ENCODE assay signal across 8 mouse cellular contexts in genomic region chr5:114413067-114413735, GRCm38 (mm10). TPM values are rescaled to one million over a fixed set of nuclear protein-coding genes. Genes with fewer than 3 reads are reported as not detected.
DNase-seq lines count a peak whose midpoint lies in the region; ATAC-seq lines count a peak whose summit lies in the region.

No protein-coding gene starts in this region.

- H3K4me3 ChIP-seq in kidney, embryonic 14.5 days (ENCODE audit: low read length) = no peak overlapping the region
- H3K4me3 ChIP-seq in heart, embryonic 13.5 days = no peak overlapping the region
- no peak overlapping the region for H3K4me3 ChIP-seq in stomach, embryonic 16.5 days (replicated peaks; ENCODE audit: low read length)

- H3K4me2 ChIP-seq in kidney, embryonic 14.5 days (replicated peaks; ENCODE audit: low read depth, low read length) = no peak overlapping the region
- H3K4me2 ChIP-seq in heart, embryonic 13.5 days = no peak overlapping the region
- no peak overlapping the region for H3K4me2 ChIP-seq in stomach, embryonic 16.5 days (ENCODE audit: low read depth, low read length)

- DNase-seq in kidney, adult 11 months = peak; percentile 74
- peak; percentile 64 to 79 for DNase-seq in kidney, postnatal 36 days
- DNase-seq in left cerebral cortex, adult 8-10 months (ENCODE audit: low spot score in 2 of 2) = no peak
- no peak for DNase-seq in B cell, adult 2 months
- DNase-seq in layer of hippocampus, postnatal 25 days (ENCODE audit: extremely low spot score in 1 of 2, low spot score in 1 of 2) = no peak

- no peak; the same call in 1 of the 2 replicates for ATAC-seq in kidney, embryonic 14.5 days (ENCODE audit: low FRiP score, low TSS enrichment)
- no peak for ATAC-seq in heart, embryonic 13.5 days (ENCODE audit: extremely low read depth, insufficient number of reproducible peaks, low FRiP score, low TSS enrichment)
- 0 out of 2 replicates have a peak, but pooled peaks have one; percentile 26 for ATAC-seq in stomach, embryonic 16.5 days (ENCODE audit: insufficient read depth, low FRiP score)

- H3K36me3 ChIP-seq in kidney, embryonic 14.5 days (ENCODE audit: control insufficient read depth, insufficient read depth, low read length) = peaks cover 98% of the 10 kb centered on the region
- peaks cover 93% of the 10 kb centered on the region for H3K36me3 ChIP-seq in heart, embryonic 13.5 days
- H3K36me3 ChIP-seq in stomach, embryonic 16.5 days (ENCODE audit: control insufficient read depth, insufficient read depth, low read length) = peaks cover 45% of the 10 kb centered on the region

- H3K4me1 ChIP-seq in kidney, embryonic 14.5 days (ENCODE audit: control insufficient read depth, insufficient read depth, low read length) = no peaks in the 10 kb centered on the region
- H3K4me1 ChIP-seq in heart, embryonic 13.5 days = peaks cover 32% of the 10 kb centered on the region
- H3K4me1 ChIP-seq in stomach, embryonic 16.5 days (ENCODE audit: control insufficient read depth, insufficient read depth, low read length) = no peaks in the 10 kb centered on the region; the same call in 1 of the 2 replicates

- H3K9me3 ChIP-seq in kidney, embryonic 14.5 days (ENCODE audit: control insufficient read depth, low read length) = no peaks in the 10 kb centered on the region
- no peaks in the 10 kb centered on the region for H3K9me3 ChIP-seq in heart, embryonic 13.5 days
- H3K9me3 ChIP-seq in stomach, embryonic 16.5 days (replicated peaks; ENCODE audit: control insufficient read depth, low read length) = no peaks in the 10 kb centered on the region

- H3K27ac ChIP-seq in kidney, embryonic 14.5 days (ENCODE audit: low read depth, low read length) = no peak overlapping the region
- H3K27ac ChIP-seq in heart, embryonic 13.5 days (replicated peaks) = peak overlapping the region; percentile 61
- no peak overlapping the region for H3K27ac ChIP-seq in stomach, embryonic 16.5 days (ENCODE audit: low read length)

- WGBS in kidney, embryonic 14.5 days = 65% methylated on average over 16 of the region's 16 CpGs
- WGBS in heart, embryonic 13.5 days = 41% methylated on average over 16 of the region's 16 CpGs
- WGBS in stomach, embryonic 16.5 days = 45% methylated on average over 16 of the region's 16 CpGs

- no peak overlapping the region for H3K9ac ChIP-seq in kidney, embryonic 14.5 days (ENCODE audit: low read depth, low read length)
- H3K9ac ChIP-seq in heart, embryonic 13.5 days = 0 out of 2 replicates have a peak overlapping the region, but pooled peaks have one; percentile 24
- no peak overlapping the region for H3K9ac ChIP-seq in stomach, embryonic 16.5 days (ENCODE audit: low read length)

- H3K27me3 ChIP-seq in kidney, embryonic 14.5 days (ENCODE audit: control insufficient read depth, insufficient read depth, low read length) = no peaks in the 10 kb centered on the region
- H3K27me3 ChIP-seq in heart, embryonic 13.5 days (replicated peaks) = no peaks in the 10 kb centered on the region
- H3K27me3 ChIP-seq in stomach, embryonic 16.5 days (ENCODE audit: control insufficient read depth, insufficient read depth, low read length) = no peaks in the 10 kb centered on the region

RNA-seq across cellular contexts. Expression of gene Mmab, which starts 30.7 kb away (rescaled TPM):
- polyA plus RNA-seq in kidney, embryonic 14.5 days (2014; fragmentation: Nextera tagmentation; extraction: Ambion mirVana) = 19.0 and 32.9 TPM in 2 replicates
- polyA plus RNA-seq in heart, embryonic 13.5 days (2015; fragmentation: Nextera tagmentation; extraction: Ambion mirVana) = 22.8 and 24.4 TPM in 2 replicates
- 30.6 and 31.3 TPM in 2 replicates for polyA plus RNA-seq in stomach, embryonic 16.5 days (2015; fragmentation: Nextera tagmentation; extraction: Ambion mirVana)
- total RNA-seq in left cerebral cortex, adult 8-10 months (2022) = 10 to 100 TPM; 19.0 to 21.0 (median 19.7) TPM
- 10 to 100 TPM; 17.3 to 19.9 TPM for total RNA-seq in layer of hippocampus, postnatal 25 days (2021)

RNA-seq across cellular contexts. Expression of gene Mvk, which starts 30.9 kb away (rescaled TPM):
- polyA plus RNA-seq in kidney, embryonic 14.5 days (2014; fragmentation: Nextera tagmentation; extraction: Ambion mirVana) = 45.0 and 48.3 TPM in 2 replicates
- polyA plus RNA-seq in heart, embryonic 13.5 days (2015; fragmentation: Nextera tagmentation; extraction: Ambion mirVana) = 20.1 and 21.0 TPM in 2 replicates
- polyA plus RNA-seq in stomach, embryonic 16.5 days (2015; fragmentation: Nextera tagmentation; extraction: Ambion mirVana) = 56.3 and 60.1 TPM in 2 replicates
- total RNA-seq in left cerebral cortex, adult 8-10 months (2022) = 10 to 100 TPM; 26.6 to 33.4 (median 29.9) TPM
- total RNA-seq in layer of hippocampus, postnatal 25 days (2021) = 10 to 100 TPM; 33.6 to 36.7 TPM

RNA-seq across cellular contexts. Expression of gene Ube3b, which starts 32.8 kb away (rescaled TPM):
- polyA plus RNA-seq in kidney, embryonic 14.5 days (2014; fragmentation: Nextera tagmentation; extraction: Ambion mirVana) = 30.5 and 55.2 TPM in 2 replicates
- 37.6 and 41.1 TPM in 2 replicates for polyA plus RNA-seq in heart, embryonic 13.5 days (2015; fragmentation: Nextera tagmentation; extraction: Ambion mirVana)
- 42.5 and 48.1 TPM in 2 replicates for polyA plus RNA-seq in stomach, embryonic 16.5 days (2015; fragmentation: Nextera tagmentation; extraction: Ambion mirVana)
- total RNA-seq in left cerebral cortex, adult 8-10 months (2022) = 10 to 100 TPM; 82.5 to 88.8 (median 85.0) TPM
- total RNA-seq in layer of hippocampus, postnatal 25 days (2021) = 10 to 100 TPM; 83.4 to 89.8 TPM

RNA-seq across cellular contexts. Expression of gene Kctd10, which starts 32.9 kb away (rescaled TPM):
- polyA plus RNA-seq in kidney, embryonic 14.5 days (2014; fragmentation: Nextera tagmentation; extraction: Ambion mirVana) = 50.7 and 86.2 TPM in 2 replicates
- polyA plus RNA-seq in heart, embryonic 13.5 days (2015; fragmentation: Nextera tagmentation; extraction: Ambion mirVana) = 87.9 and 93.7 TPM in 2 replicates
- 145 and 161 TPM in 2 replicates for polyA plus RNA-seq in stomach, embryonic 16.5 days (2015; fragmentation: Nextera tagmentation; extraction: Ambion mirVana)
- total RNA-seq in left cerebral cortex, adult 8-10 months (2022) = 10 to 100 TPM; 53.3 to 58.4 (median 56.9) TPM
- 10 to 100 TPM; 46.2 to 49.5 TPM for total RNA-seq in layer of hippocampus, postnatal 25 days (2021)

Comparison
In these comparisons a context has a peak if more than half of its experiments do, and no peak if none do; other contexts are left out.
1. DNase-seq: peak in kidney, adult 11 months (single experiment) and kidney, postnatal 36 days (2 of 2); none in left cerebral cortex, adult 8-10 months (0 of 2), B cell, adult 2 months (0 of 2) and layer of hippocampus, postnatal 25 days (0 of 2).